Mouse (Mus musculus) testis, adult 2 months (tissue): Measurements from ENCODE around the gene Gstm3.

ENCODE experiments used
- CTCF ChIP-seq: fragments of 200-500 bp; IDR thresholded peaks from 2 replicates; pipeline ENCODE4 v1.5.1; 2012; ENCODE audit warnings: low read depth, mild to moderate bottlenecking, inconsistent platforms, low read length, moderate library complexity; ENCODE audit not compliant: control insufficient read depth, insufficient read depth, insufficient replicate concordance
- POLR2A ChIP-seq: fragments of 200-500 bp; IDR thresholded peaks from 2 replicates; pipeline ENCODE4 v1.6.1; 2012; ENCODE audit warnings: low read depth, mild to moderate bottlenecking, inconsistent platforms, low read length, moderate library complexity; ENCODE audit not compliant: control insufficient read depth

DNA sequence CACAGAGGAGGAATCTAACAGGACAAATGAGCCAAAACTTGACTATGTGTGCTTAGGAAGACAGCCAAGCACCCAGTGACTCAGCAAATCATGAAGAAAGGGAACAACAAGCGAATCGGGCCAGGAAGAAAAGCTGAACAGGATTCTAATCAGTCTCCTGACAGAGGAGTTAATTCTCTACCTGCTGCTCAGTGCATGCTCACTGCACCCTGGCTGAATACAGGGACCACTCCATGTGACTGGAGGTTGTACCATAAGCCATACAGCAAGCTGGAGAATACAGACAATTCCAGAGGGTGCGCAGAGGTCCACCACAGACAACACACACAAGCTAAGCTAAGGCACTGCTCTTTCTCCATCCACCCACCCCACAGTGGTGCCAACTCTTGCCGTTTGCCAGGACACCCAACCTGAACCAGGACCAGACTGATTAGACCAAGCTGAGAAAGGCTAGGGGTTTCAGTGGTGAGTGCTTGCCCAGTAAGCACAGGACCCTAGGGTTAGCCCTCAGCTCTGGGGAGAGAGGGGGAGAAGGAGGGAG, 44.3 kb upstream of the Gstm3 start:
- no peak for TF ChIP-seq POLR2A
- no peak for TF ChIP-seq CTCF
